Mouse (Mus musculus) spleen, postnatal 10 days (tissue): ENCODE measurements around the gene C530008M17Rik.

Experiments
- DNase-seq, 2 experiments: peaks; one replicate each; pipeline ENCODE4 v3.0.0; 2021 to 2022; ENCODE audit warnings: low spot score in 2 of 2

Gene C530008M17Rik

DNA sequence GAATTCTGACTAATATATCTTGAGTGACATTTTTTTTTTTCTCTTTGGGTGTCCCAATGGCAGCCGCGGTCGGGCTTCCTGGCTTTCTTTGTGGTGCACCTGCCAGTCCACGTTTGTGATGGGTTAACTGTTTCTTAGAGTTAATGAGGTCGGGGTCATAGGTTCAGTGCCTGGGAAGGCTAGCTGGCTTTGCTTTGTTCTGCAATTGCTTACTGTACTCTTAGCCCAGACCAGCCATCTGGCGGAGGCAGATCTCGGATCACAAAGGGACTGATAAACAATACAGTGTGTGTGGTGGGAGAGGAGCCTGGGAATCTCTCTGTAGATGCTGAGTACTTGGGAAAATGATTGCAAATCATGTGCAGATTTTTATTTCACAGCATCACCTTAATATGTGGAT, 9.1 kb downstream of the C530008M17Rik start:
- no peak for DNase-seq

DNA sequence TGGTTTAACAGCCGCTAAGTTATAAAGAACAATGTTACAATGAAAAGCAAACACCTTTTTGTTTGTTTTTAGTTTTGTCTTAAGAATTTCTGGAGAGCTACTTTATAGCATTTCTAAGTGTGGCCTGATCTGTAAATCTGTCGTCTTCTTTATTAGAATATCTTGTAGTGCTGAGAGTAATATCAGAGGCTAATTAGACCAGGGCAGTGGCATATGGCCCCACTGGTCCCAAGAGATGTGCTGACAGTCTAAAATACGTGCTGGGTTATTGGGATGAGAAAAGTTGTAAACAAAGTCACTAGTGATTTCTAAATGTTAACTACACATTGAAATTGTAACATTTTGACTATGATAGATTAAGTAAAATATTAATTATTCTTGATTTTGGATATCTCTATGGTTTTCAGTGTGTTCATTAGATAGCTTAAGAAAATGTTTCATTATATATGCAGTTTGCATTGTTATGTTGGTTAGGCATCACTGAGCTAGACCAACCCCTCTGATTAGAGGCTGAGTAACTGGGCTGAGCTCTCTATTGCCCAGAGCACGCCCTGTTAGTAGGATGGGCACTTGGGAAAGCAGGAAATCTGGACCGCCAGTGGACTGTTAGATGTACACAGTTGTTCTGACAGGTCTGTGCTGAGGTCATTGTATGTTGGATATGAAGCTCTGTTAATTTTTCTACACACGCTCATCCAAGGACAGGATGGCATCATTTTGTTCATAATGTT, 9.9 kb downstream of the C530008M17Rik start:
- DNase-seq = no peak

DNA sequence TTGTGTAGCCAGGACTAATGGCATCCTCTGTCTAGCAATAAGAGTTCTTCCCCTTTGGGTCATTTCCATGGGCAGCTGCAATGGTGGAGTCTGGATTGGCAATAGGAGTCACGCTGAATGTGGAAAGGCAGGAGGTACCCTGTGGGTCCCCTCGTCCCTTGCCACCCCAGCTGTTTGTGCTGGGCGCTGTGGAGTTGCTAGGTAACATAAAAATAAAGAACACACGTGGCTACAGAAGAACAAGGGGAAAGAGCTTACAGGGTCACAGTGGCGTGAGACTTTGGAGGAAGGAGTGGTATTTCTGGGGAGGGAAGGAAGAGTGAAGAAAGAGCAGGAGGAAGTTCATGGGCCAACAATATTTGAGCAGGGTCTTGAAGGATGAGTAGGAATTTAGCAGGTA, 11.8 kb downstream of the C530008M17Rik start:
- DNase-seq = no peak

DNA sequence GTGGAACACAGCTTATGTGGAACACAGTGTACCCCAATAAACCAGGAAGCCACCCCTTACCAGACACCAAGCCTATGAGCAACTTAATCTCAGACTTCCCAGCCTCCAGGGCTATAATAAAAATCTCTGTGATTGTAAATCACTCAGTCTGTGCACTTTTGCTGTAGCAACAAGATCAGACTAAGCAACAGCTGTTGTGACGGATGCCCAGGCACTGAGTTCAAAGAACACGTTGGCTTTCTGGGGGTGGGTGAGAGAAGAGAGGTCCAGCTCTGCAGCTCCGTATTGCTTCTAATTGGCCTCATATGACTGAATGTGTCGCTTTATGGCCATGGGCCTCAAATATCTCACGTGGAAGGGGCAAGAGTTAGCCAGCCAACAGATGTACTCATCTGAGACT, 12.2 kb downstream of the C530008M17Rik start:
- DNase-seq = no peak

DNA sequence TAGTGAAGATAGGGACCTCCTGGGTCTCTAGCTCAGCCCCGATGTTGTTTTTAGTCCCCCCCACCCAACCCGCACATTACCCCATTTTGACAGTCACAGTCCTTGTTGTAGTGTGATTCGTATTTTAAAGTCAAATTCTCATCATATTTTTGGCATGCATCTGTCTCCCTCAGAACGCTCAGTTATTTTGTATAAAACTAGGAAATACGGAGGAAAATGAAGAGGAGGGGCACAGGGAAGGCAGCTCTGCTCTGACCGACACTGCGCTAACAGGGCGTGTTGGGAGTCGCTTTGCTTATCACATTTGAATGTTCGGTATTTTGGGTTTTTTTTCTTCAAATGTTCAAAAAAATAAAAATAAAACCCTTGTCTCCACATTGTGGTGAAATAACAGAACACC, 13.9 kb downstream of the C530008M17Rik start:
- no peak for DNase-seq

DNA sequence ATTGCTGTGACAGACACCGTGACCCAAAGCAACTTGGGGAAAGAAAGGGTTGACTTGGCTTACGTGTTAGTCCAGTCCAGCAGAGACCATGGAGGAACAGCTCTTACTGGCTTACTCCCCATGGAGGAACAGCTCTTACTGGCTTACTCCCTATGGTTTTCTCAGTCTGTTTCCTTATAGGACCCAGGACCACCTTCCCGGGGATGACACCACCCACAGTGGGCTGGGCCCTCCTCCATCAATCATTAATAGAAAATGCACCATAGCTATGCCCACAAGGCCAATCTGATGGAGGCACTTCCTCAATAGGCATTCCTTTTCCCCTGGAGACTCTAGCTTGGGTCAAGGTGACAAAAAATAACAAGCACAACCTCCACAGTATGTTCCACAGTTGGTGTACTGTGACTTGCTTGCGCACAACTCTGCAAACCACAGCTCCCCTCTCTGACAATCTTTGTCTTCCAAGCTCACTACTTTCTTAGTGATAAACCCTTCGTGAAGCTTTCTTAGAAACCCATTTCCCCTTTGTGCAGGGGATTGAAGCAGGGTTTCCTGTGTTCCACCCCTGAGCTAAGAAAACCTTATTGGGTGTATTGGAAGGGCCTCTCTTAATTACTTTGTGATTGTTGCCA, 17.8 kb downstream of the C530008M17Rik start:
- DNase-seq = no peak

DNA sequence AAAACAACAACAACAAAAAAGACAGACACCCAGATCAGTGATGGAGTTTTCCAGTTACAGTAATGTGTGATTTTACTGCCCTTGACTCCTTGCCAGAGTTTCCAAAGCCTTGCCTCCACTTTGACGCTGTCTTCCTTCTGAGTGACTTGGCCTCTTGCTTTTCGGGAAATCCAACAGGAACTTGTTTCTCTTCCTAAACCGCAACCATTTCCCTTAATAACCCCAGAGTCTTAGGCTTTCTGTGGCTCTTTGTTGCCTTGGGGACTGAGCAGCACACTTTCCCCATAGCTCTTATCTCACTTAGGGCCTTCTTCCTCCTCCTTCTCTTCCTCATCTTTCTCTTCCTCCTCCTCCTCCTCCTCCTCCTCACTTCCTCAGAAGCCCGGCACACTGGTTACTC, 19.1 kb downstream of the C530008M17Rik start:
- no peak for DNase-seq

DNA sequence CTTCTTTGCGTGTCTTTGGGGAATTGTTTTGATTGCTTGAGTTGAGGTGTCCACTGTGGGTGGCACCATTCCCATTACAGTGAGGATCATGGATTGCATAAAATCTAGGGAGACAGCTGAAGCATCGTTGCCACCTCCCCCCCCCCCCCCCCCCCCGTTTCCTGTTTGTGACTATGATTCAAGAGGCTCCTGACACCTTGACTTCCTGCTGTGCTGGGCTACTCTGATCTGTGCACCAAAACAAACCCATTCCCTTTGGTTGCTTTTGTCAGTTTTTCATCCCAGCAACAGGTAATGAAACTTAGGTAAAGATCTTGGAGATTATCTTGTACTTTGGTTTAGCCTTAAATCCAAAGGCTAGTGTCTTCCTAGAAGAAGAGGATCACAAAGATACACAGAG, 24.6 kb downstream of the C530008M17Rik start:
- DNase-seq = no peak

DNA sequence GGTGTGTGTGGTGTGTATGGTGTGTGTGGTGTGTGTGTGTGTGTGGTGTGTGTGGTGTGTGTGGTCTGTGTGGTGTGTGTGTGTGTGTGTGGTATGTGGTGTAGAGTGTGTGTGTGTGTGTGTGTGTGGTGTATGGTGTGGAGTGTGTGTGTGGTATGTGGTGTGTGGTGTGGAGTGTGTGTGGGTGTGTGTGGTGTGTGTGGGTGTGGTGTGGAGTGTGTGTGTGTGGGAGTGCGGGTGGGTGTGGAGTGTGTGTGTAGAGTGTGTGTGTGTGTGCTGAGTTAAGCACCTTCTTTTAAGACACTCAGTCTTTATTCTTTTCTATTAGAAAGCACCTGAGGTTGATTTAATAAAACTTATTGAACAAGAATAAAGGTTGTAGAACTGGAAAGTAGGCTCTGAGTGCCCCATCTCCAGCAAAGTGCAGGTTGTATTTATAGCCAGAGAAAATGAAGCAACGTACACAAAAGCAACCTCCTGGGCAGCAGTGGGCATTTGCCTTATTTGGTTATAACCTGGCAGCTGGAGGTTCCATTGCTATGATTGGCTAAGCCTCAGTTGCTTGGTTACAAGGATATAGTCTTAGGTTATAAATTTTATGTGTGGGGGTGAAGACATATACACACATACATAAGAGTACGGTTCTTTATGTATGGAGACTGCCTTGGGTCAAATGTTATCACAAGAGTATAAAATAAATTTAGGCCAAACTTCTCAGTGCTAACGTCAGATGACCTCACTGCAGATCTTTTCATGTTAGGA, 25.8 kb downstream of the C530008M17Rik start:
- no peak for DNase-seq

DNA sequence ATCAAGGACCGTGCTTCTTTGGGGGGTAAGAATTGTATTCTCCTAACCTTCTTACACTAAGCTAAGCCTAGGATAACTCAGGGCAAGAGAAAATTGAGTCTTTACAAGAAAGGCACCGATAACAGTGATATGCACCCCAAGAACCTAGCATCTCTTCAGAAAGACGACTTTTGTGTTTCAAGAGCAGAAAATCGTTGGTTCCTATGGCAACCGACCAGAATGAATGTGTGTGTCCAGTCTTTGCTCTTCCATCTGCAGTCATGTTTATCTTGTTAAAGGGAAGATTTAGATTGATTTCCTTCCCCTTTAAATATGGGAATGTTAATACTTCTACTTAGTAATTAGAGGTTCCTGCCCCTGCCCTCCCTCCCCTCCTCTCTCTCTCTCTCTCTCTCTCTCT, 27.1 kb downstream of the C530008M17Rik start:
- no peak for DNase-seq

DNA sequence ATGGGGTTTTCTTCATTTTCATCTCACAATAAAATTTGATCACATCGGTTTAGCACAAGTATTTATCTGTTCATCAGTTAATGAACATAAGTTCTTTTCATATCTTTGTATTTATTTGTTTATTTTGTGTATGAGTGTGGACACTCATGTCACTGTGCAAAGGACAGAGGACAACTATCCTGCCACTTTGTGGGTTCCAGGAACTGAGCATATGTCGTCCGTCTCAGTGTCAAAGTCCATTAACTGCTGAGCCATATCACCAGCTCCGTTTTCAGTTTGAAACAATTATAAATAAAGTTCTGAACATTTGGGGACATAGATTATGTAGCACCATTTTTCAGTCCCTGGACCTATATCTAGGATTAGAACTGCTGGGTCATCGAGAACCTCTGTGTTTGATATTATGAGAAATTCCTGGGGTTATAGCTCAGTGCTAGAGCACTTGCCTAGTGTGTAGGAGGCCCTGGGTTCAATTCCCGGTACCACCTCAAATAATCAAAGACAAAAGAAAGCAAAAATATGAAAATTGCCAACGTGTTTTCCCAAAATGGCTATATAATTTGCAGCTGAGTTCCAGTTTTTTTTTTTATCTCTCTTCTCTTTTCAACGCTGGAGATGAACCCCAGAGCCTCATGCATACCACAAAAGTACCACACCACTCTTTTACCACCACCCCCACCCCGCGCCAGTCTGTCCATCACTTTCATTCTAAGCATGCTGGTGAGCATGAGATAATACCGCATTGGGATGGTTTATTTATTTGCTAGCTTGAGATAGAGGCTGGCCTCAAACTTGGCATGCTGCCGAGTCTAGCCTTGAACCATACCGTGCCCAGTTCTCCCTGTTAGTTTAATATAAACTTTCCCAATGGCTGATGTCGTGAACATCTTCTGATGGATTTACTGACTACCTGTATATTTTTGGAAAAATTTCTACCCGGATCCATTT, 28.6 kb downstream of the C530008M17Rik start:
- DNase-seq = peak; percentile 63 to 85

DNA sequence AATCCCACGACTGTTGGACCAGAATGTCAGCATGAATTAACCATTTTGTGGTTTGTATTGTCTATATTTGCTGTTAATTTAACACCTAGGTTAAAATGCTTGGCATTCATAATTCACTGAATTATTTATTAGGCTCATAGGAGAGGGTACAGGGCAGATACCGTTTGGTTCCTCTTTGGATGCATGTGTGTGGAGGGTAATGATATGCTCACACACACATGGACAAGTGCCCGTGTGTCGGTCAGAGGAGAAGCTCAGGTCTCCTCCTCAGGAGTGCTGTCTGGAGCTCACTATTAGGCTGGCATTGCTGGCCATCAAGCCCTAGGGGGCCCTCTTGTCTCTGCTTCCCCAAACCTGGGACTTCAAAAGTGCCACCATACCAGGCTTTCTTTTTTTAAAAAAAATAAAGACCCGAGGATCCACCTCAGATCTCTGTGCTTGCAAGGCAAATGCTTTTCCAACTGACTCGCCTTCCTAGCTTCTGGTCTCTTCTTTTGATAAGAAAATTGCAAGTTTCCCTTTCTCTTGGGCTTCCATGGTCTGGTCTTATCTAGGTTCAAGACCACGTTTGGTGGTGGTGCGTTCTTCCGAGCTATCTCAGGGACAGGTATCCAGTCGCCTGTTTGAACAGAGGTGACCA, 31.8 kb downstream of the C530008M17Rik start:
- DNase-seq = no peak

DNA sequence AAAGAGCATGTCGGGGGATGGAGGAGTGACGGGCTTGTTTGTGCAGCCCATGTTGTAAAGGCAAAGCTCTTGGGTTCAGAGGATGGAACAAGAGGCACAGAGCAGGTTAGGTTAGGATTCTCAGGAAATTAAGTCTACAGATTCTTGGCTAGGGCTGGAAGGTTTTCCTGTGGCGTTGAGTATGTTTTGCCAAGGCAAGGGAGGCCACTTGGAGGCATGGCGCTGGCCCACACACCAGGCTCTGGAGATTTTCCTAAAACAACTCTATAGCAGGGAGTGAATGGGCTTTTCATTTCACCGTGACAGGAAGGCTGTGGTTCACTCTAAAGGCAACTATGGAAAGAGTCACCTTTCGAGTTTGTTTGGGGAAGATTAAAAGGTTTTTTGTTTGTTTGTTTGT, 32.3 kb downstream of the C530008M17Rik start:
- DNase-seq = no peak

DNA sequence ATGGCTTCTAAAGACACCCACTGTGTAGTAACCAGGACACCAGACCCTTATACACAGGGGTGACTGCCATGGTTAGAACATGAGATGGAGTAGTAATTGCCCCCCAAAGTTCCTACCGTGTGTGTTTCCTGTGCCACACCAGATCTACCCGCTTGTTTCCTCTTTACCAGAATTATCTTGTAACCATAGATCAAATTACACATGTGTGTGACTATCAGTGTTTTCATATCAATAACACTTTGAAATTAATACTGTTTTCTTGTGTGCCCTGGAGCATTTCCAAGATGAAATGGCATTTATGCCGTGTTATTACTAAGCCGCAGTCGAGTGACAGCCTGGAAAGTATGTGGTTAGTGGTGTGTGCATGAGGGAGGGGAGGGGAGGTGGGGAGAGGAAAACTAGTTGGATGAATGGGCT, 33.9 kb downstream of the C530008M17Rik start:
- DNase-seq = no peak

DNA sequence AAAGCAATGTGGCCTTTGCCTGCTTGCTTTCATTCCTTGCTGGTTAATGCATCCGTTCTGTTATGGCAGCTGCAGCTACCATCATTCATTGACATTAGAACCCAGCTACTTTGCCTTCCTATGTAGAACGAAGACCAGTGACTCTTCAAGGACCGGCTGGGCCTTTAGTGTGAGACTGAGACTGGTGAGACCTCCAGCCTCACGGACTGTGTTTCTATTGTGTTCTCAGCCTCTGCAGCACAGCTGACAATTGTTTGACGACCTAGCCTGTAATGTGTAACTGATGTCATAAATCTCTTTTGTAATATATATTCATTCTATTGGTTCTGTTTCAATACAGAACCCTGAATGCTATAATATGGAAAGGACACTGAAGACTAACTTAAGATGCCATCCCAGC, 34.9 kb downstream of the C530008M17Rik start:
- no peak for DNase-seq

DNA sequence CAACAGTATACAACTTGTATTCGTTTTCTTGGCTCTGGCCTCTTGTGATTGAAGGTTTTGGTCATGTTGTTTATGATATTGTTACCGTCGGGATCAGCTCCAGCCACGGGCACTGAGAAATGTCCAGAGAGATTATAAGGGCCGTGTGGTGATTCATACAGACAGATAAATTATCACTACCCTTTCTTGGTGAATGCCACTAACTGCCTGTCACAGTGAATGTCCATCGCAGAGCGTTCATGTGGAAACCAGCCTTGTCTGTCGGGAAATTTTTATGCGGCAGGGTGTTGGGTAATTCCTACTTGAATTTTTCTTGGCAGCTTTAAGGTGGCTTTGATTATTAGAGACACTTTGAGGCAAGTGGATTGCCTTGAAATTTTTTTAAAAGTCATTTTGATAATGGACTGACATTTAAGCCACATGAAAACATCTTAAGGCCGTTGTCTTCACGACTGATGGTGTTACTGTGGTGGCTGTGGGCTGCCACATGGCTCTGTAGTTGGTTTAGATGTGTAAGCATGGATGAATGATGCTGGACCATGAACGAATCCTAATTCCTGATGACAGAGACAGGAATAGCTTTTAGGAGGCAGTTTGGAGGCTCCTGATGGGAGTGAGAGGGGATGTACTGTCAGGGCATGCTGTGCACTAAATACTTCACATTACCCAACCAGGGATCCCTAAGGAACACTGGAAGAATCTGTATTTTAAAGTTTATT, 35.6 kb downstream of the C530008M17Rik start:
- DNase-seq = no peak

DNA sequence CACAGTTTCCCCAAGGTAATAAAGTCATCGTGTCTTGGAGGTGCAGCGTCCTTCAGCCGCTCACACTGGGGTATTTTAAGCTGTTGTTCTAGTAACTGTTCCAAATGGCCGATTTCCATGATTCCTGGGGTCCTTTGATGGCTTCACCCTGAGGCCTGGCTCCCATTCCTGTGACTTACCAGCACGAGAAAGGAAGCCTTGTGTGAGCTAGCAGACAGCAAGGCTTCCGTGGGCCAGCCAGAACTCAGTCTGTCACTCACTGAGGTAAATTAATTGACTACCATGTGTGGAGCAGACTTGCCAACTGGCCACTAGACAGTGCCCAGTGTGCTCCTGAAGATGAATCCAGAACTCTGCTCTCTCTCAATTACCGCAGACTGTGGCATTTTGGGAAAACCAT, 41.2 kb downstream of the C530008M17Rik start:
- no peak for DNase-seq

DNA sequence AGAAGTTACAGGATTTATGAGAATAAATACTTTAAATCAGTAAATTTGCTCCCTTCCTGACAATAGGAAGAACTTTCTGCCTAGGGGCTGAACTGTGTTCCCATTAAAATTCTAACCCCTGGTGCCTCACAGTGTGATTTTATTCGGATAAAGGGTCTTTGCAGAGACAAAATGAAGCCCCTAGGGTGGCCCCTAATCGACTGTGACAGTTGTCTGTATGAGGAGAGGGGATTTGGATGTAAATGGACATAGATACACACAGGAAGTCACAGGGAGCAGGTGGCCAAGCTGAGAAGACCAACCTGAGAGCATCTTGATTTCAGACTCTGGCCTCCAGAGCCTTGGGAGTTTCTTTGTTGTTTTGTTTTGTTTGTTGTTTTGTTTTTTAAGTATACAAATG, 41.9 kb downstream of the C530008M17Rik start:
- DNase-seq = no peak

DNA sequence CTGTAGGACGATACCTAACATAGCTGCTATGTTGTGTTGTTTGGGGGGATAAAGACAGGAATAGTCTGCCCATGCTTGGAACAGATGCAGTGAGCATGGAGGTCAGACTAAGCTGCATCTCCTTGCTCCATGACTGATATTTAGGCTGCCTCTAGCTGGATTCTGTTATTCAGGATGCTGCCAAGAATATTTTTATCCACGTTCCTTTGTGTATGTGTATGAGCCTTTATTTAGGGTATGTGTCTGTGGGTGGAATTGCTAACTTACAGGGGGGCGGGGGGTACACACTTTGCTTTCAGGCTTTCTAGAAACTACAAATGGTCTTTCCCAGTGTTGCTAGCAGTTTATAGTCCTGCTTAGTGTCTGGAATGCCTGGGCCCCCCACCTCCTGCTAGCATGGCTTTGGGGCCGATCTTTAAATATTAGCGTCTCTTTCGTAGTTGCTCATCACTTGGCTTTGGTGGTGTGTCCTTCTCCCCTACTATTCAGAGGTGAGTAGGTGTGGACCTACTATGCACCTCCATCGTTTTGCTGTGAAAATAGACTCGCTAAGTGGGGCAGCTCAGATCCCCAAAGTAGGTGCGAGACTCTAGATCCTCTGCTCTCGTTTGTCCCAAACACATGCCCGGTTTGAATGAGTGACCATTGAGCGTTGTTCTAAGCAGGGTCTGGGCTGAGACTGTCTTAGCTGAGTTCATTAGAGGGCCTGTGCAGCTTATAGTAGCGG, 45.0 kb downstream of the C530008M17Rik start:
- DNase-seq = no peak

DNA sequence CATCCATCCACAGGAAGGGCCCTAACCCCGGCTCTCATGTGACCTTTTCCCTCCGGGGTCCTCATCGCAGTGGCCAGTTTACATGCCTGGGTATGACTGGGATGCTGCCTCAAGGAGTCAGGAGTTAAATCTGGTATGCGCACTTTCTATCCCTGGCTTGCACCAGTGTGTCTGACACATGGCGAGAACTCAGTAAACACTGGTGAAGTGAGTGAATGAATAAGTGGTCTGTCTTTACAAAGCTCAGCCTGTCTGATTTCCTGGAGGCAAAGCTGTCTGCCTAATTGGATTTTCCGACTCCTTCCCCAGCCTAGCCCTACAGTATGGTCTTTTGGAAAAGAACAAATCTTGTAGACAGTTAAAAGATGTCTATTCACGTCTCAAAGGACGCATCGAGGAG, 45.8 kb downstream of the C530008M17Rik start:
- no peak for DNase-seq
